Mouse (Mus musculus) forebrain, embryonic 15.5 days (tissue): ENCODE results near the gene Edf1. TPM values are rescaled to one million over a fixed set of nuclear protein-coding genes. Genes with fewer than 3 reads are reported as not detected.

Source experiments
- ATAC-seq: fragments of 200-750 bp; cut with Nextera tagmentation; replicated peaks from 2 replicates; pipeline ENCODE4 v1.8.0; 2017; ENCODE audit warnings: mild to moderate bottlenecking, moderate TSS enrichment, moderate library complexity
- H3K27ac ChIP-seq: fragments of 300-500 bp; sonication (generic); replicated peaks from 2 replicates; pipeline ENCODE4 v1.5.1; 2015; ENCODE audit warnings: mild to moderate bottlenecking, inconsistent platforms
- H3K27me3 ChIP-seq: fragments of 300-500 bp; sonication (generic); 2 replicates; pipeline ENCODE4 v1.6.1; 2015; ENCODE audit warnings: inconsistent platforms
- H3K36me3 ChIP-seq: fragments of 300-500 bp; sonication (generic); 2 replicates; pipeline ENCODE4 v1.6.1; 2015; ENCODE audit warnings: mild to moderate bottlenecking, inconsistent platforms
- H3K4me1 ChIP-seq: fragments of 300-500 bp; sonication (generic); 2 replicates; pipeline ENCODE4 v1.6.1; 2015; ENCODE audit warnings: inconsistent platforms
- H3K4me2 ChIP-seq: fragments of 300-500 bp; sonication (generic); replicated peaks from 2 replicates; pipeline ENCODE4 v1.6.1; 2015; ENCODE audit warnings: mild to moderate bottlenecking, inconsistent platforms
- H3K4me3 ChIP-seq: fragments of 300-500 bp; sonication (generic); 2 replicates; pipeline ENCODE4 v1.5.1; 2015; ENCODE audit warnings: mild to moderate bottlenecking, inconsistent platforms
- H3K9ac ChIP-seq: fragments of 300-500 bp; sonication (generic); replicated peaks from 2 replicates; pipeline ENCODE4 v1.6.1; 2015; ENCODE audit warnings: mild to moderate bottlenecking, inconsistent platforms
- H3K9me3 ChIP-seq: fragments of 300-500 bp; sonication (generic); 2 replicates; pipeline ENCODE4 v1.6.1; 2016; ENCODE audit warnings: inconsistent platforms
- WGBS: fragments of 180-500 bp; shearing (Covaris S2); methylation state at CpG from one replicate; pipeline ENCODE4 v1.1.7; 2015; ENCODE audit warnings: mixed read lengths; 5-methylcytosine and 5-hydroxymethylcytosine counted together
- polyA plus RNA-seq: library from polyadenylated mRNA; unstranded; fragments of >200 nt; fragmentation: Nextera tagmentation; extraction: Ambion mirVana; gene quantifications from 2 replicates; pipeline ENCODE4 v1.2.1, GENCODE M21; 2015

Edf1 gene
- 368 and 393 TPM in 2 replicates for polyA plus RNA-seq

DNA sequence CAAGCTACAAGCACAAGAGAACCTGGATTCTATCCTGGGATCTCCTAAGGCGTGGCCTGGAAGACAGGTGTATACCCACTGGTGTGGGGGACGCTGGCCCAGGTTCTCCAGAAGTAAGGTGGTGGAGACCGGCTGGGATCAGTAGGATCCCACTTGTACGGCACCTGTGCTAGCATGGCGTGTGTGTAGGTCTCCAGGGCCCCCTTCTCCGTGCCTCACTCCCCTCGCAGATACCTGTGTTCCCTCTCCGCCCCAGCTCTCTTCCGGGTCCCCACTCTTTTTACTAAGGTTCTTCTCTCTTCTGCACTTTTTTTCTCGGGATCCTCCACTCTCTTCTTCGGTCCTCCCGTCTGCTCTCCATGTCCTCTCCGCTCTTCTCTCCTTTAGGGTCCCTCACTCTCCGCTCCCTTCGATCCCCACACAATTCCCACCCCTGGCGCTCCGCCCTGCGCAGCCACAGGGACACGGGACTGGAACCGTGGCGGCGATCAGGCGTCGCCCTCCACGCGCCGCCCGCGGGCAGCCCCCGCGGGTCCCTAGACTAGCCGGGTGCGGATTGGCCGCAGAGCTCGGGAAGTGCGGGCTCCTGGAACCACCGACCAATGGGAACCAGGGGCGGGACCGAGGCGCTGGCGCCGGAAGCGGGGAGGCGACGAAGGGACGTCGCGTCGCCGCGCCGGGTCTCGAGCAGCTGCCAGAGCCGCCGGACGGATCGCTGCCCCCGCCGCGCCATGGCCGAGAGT lies at the start of gene Edf1:
Gene Edf1 (plus strand): TSS at position 627 of the 743 bp plus-strand sequence.
- peak within 1 kb of the TSS; percentile 76 for H3K27ac ChIP-seq
- H3K36me3 ChIP-seq: peaks cover 24% of the 10 kb centered on the region
- ATAC-seq: peak; percentile 99
- peak within 1 kb of the TSS; percentile 81 for H3K9ac ChIP-seq
- under 1% methylated on average over 61 of the region's 61 CpGs for WGBS
- H3K4me2 ChIP-seq: peak within 1 kb of the TSS; percentile 93
- no peaks in the 10 kb centered on the region for H3K9me3 ChIP-seq
- H3K4me1 ChIP-seq: peaks cover 25% of the 10 kb centered on the region
- H3K4me3 ChIP-seq: peak within 1 kb of the TSS; percentile 68
- H3K27me3 ChIP-seq: no peaks in the 10 kb centered on the region

DNA sequence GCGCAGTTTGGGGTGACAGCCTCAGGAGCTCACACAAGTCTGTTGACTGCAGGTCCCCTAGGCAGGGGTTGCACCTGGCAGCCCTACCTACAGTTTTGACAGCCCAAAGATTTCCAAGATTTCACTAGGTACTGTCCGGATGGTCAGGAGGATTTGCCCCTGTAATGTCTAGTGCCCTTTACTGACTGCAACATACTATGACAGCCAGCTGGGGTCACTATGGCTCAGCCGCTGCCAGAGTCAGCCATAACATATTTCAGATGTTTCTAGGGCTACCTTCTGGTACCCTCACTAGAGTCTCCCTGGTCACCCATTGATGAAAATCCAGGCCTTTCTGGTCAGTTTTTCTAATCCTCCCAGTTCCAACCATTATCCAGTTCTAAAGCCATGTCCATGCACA lies 47.7 kb upstream of the Edf1 start:
- no peak overlapping the region for H3K4me2 ChIP-seq
- H3K4me1 ChIP-seq: no peaks in the 10 kb centered on the region
- ATAC-seq: no peak
- H3K4me3 ChIP-seq: no peak overlapping the region
- H3K27me3 ChIP-seq: no peaks in the 10 kb centered on the region
- 64% methylated on average over 3 of the region's 3 CpGs for WGBS
- H3K27ac ChIP-seq: no peak overlapping the region
- no peaks in the 10 kb centered on the region for H3K9me3 ChIP-seq
- H3K36me3 ChIP-seq: peaks cover 14% of the 10 kb centered on the region
- no peak overlapping the region for H3K9ac ChIP-seq

- no peak for ATAC-seq
- Histone ChIP-seq H3K27me3 (no peaks in the 10 kb centered on the region), H3K36me3 (peaks cover 72% of the 10 kb centered on the region), H3K4me1 (no peaks in the 10 kb centered on the region), H3K4me3 (no peak overlapping the region), H3K4me2 (no peak overlapping the region), H3K9ac (no peak overlapping the region), H3K27ac (no peak overlapping the region), H3K9me3 (no peaks in the 10 kb centered on the region)
- WGBS: 90% methylated on average over 9 of the region's 9 CpGs
These were observed 30.9 kb upstream of the Edf1 start for GRCm38 (mm10) chr2:25526510-25527302.

DNA sequence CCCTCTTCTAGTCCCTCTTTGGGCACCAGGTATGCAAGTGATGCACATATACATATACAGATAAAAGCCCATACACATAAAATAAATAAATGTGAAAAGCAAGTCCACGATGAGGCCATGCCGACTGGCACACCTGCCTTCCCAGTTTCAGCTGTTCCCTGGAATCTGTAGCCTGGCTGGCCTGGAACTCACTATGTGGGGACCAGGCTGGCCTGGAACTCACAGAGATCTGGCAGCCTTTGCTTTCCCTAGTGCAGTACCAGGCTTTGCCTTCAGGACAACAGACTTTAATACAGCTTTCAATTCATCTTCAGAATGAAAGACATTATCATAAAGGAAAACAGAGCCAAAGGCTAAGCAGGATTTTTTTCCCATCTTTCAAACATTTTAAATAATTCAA lies 23.9 kb upstream of the Edf1 start:
- H3K27me3 ChIP-seq: no peaks in the 10 kb centered on the region
- WGBS: 91% methylated on average over 2 of the region's 2 CpGs
- no peak for ATAC-seq
- H3K4me1 ChIP-seq: no peaks in the 10 kb centered on the region
- no peak overlapping the region for H3K4me3 ChIP-seq
- no peaks in the 10 kb centered on the region for H3K9me3 ChIP-seq
- peaks cover 35% of the 10 kb centered on the region for H3K36me3 ChIP-seq
- H3K4me2 ChIP-seq: no peak overlapping the region
- H3K9ac ChIP-seq: no peak overlapping the region
- H3K27ac ChIP-seq: no peak overlapping the region

DNA sequence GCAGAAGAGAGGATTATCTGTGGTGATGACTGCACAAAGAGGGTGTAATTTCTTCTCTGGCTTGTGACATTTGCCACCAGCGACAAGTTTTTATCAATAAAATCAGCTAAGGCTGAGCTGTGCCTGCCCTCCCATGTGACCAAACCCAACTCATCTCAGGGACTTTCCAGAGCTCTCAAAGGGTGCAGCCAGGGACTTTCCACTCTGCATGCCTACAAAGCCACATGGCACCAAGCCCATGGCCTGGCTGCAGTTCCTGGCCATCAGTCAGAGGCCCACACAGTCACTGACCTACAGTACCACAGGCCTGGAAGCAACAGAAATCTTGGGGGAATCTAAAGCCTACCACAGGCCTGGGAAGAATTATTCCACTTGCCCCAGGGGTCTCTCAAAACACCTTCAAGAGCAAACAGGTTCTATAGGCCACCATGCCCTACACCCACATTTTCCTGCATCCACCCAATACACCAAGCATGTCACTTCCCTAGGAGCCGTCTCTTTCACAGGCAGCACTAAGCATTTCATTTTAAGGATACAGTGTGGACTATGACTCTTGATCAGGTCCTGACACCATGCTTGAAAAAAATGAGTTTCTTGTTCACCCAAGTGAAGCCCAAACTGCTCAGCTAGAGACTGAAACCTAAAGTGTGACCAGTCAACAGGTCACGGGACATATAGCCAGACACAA lies 23.3 kb upstream of the Edf1 start:
- Histone ChIP-seq H3K36me3 (peaks cover 29% of the 10 kb centered on the region), H3K4me1 (no peaks in the 10 kb centered on the region), H3K27me3 (no peaks in the 10 kb centered on the region), H3K4me3 (no peak overlapping the region), H3K9me3 (no peaks in the 10 kb centered on the region), H3K9ac (no peak overlapping the region), H3K27ac (no peak overlapping the region), H3K4me2 (no peak overlapping the region)
- WGBS: 93% methylated on average over 3 of the region's 3 CpGs
- ATAC-seq: no peak

DNA sequence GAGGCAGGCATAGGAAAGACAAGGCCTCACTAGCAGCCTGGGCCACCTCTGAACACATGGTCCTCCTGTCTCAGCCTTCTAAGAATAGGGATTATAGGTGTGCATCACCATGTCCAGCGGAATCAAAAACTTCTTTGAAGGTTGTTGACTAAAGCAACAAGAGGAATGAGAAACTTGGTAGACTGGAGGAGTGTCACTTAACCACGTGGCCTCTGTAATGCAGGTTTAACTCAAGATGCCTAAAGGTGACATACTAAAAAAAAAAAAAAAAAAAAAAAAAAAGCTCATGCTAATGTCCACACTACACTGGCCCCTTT lies 22.8 kb upstream of the Edf1 start:
- no peak for ATAC-seq
- H3K27ac ChIP-seq: no peak overlapping the region
- no peaks in the 10 kb centered on the region for H3K4me1 ChIP-seq
- peaks cover 25% of the 10 kb centered on the region for H3K36me3 ChIP-seq
- no peak overlapping the region for H3K4me3 ChIP-seq
- 96% methylated on average over 2 of the region's 2 CpGs for WGBS
- no peak overlapping the region for H3K4me2 ChIP-seq
- H3K9ac ChIP-seq: no peak overlapping the region
- H3K27me3 ChIP-seq: no peaks in the 10 kb centered on the region
- H3K9me3 ChIP-seq: no peaks in the 10 kb centered on the region

DNA sequence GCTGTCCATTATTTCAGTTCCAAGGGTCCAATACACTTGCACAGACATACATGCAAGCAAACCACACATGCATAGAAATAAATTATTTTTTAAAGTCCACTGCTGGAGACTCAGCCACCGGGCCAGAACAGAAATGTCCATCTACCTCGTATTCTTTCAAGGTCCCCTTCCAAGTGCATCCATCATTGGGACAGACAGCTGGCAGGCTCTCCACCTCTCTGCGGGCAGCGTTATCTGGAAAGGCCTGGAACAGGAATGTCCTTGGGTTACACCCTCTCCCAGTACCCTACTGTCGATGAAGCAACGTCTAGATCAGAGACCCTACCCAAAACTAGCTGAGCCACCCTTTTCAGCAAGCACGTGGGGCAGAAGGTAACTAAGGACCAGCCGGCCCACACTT lies 21.1 kb upstream of the Edf1 start:
- Histone ChIP-seq H3K9me3 (no peaks in the 10 kb centered on the region), H3K36me3 (peaks cover 19% of the 10 kb centered on the region), H3K4me3 (no peak overlapping the region), H3K27me3 (no peaks in the 10 kb centered on the region), H3K9ac (no peak overlapping the region), H3K4me1 (no peaks in the 10 kb centered on the region), H3K4me2 (no peak overlapping the region), H3K27ac (no peak overlapping the region)
- ATAC-seq: no peak
- WGBS: 94% methylated on average over 8 of the region's 8 CpGs

DNA sequence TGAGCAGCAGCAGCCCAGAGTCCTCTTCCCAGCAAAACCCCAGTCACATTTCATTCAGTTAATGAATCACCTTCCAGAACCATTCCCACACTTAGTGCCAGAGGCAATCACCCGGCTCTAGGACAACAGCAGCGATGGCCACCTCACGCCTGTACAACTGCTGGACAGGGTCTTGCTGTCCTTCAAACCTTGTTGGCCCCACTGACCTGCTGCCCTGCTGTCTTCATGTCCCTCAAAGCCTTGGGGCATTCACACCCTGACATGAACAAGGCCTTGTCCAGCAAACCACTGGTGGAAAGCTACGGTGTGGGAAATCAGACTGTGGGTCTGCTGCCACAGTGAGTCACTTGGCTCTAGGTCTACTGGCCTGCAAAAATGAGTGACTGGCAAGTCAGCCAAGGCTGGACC lies 17.1 kb upstream of the Edf1 start:
- H3K4me1 ChIP-seq: no peaks in the 10 kb centered on the region
- no peak overlapping the region for H3K4me2 ChIP-seq
- no peaks in the 10 kb centered on the region for H3K27me3 ChIP-seq
- H3K27ac ChIP-seq: no peak overlapping the region
- 95% methylated on average over 4 of the region's 4 CpGs for WGBS
- H3K9ac ChIP-seq: no peak overlapping the region
- H3K4me3 ChIP-seq: no peak overlapping the region
- no peaks in the 10 kb centered on the region for H3K9me3 ChIP-seq
- H3K36me3 ChIP-seq: peaks cover 17% of the 10 kb centered on the region
- no peak for ATAC-seq

DNA sequence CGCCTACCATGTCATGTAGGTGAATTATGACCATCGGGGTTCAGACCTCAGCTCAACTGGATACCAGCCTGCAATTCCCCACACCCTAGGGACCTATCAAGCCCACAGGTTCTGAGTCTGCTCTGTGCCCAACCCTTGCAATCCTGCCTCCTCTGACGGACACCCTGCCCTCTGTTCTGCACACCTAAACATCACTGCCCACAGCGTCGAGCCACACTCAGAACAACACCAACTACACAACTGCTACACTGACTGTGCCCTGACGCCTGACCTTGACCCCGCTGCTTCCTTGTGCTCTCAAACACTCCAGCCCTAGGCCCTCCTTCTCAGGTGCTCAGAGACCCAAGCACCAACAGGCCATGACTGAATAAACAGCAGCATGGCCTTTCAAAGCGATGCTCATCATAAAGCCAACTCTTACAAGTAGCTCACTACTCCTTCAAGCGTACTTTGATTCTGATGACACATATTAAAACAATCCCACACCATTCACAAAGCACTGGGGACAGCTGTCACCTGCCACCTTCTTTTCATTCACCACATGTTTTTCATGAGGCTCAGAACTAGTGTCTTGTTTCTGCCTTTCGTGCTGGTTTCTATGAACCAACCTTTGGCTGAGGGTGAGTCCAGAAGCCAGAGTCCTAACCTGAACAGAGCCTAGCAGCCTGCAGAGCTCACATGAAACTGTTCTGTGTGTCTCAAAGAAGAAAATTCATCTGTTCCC lies 15.8 kb upstream of the Edf1 start:
- no peak overlapping the region for H3K4me2 ChIP-seq
- ATAC-seq: no peak
- no peaks in the 10 kb centered on the region for H3K9me3 ChIP-seq
- H3K9ac ChIP-seq: no peak overlapping the region
- H3K27me3 ChIP-seq: no peaks in the 10 kb centered on the region
- no peak overlapping the region for H3K27ac ChIP-seq
- H3K36me3 ChIP-seq: peaks cover 7% of the 10 kb centered on the region; the same call in 1 of the 2 replicates
- H3K4me3 ChIP-seq: no peak overlapping the region
- peaks cover 8% of the 10 kb centered on the region for H3K4me1 ChIP-seq
- 88% methylated on average over 10 of the region's 10 CpGs for WGBS

GRCm38 (mm10) chr2:25545996-25546810 lies 11.4 kb upstream of the Edf1 start:
- Histone ChIP-seq H3K36me3 (no peaks in the 10 kb centered on the region), H3K4me1 (peaks cover 15% of the 10 kb centered on the region), H3K27ac (peak overlapping the region; percentile 49; the same call in 1 of the 2 replicates), H3K4me2 (peak overlapping the region; percentile 57), H3K27me3 (no peaks in the 10 kb centered on the region), H3K9ac (peak overlapping the region; percentile 57), H3K4me3 (peak overlapping the region; percentile 59), H3K9me3 (no peaks in the 10 kb centered on the region)
- peak; percentile 47 for ATAC-seq
- WGBS: 8% methylated on average over 41 of the region's 43 CpGs

GRCm38 (mm10) chr2:25546811-25547491 lies 10.7 kb upstream of the Edf1 start, which contains the start of gene Traf2:
TSS of gene Traf2 (minus strand) at chr2:25546940.
- ATAC-seq: peak; percentile 100
- Histone ChIP-seq H3K36me3 (no peaks in the 10 kb centered on the region), H3K4me2 (peak within 1 kb of the TSS; percentile 57), H3K9me3 (no peaks in the 10 kb centered on the region), H3K9ac (peak within 1 kb of the TSS; percentile 57), H3K27me3 (no peaks in the 10 kb centered on the region), H3K27ac (peak within 1 kb of the TSS; percentile 49; the same call in 1 of the 2 replicates), H3K4me1 (peaks cover 15% of the 10 kb centered on the region), H3K4me3 (peak within 1 kb of the TSS; percentile 59)
- 3% methylated on average over 48 of the region's 48 CpGs for WGBS
